Mouse (Mus musculus) telencephalon, adult 2 months (tissue): Measurements from ENCODE around the gene Shtn1.

ENCODE experiments used
- DNase-seq: peaks from one replicate; pipeline ENCODE4 v3.0.0-alpha.2; 2011; ENCODE audit warnings: low read depth, low spot score

Gene Shtn1

DNA sequence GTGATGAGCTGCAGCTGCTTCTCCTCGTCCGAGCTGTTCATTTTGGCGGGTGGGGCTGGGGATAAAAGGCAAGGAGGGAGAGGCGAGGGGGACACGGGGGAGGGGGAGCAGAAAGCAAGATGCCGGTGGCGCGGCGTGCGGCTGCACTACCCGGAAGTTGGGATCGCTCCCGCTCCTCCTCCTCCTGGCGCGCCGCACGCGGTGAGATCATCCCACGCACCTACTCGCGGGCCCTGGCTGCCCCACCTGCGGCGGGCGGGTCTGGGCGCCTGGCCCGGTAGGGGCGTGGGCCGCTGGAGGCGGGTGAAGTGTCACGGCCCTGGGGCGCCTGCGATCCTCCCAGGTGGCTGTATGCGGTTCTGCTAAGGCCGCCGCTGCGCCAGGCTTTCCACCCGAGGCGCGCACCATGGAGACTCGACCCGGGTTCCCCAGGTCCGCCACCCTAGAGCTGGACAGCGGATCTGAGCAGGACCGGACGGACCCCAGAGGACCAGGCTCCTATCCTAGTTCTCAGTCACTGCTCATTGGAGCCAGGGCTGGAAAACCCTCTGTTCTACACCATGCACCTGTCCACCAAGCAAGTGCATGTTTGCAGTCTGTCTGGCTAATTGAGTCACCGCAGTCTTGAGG, at the start of gene Shtn1:
Gene Shtn1 (minus strand): TSS at position 629 of the 630 bp plus-strand sequence.
- DNase-seq: no peak

DNA sequence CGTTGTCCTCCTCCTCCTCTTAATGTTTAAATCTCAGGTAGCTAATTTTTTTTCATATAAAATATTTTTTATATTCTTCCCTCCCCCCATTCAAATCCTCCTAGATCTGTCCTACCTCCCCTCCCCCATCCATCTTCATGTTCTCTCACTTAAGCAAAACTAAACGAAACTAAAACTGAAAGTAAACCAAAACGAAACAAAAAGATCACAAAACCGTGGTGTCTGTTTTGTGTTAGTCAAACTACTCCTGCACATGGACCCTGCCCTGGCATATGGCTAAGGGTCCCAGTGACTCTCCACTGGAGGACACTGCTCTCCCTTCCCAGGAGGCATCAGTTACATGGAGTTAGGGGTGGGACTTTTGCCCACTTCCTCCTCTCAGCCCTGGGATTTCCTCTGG, 38.3 kb upstream of the Shtn1 start:
- no peak for DNase-seq

DNA sequence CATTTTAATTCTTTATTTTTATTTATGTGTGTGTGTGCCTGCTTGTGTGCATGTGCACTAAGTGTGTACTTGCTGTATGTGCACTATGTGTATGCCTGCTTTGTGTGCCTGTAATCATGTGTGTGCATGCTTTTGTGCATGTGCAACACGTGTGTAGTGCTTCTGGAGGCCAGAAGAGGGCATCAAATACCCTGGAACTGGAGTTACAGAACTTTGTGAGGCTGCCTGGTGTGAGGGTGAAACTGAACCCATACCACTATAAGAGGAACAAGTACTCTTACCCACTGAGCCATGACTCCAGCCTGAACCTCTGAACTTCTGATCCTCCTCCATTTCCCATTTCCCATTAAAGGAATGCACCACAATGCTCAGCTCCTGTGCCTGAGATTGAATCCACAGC, 34.0 kb upstream of the Shtn1 start:
- no peak for DNase-seq

DNA sequence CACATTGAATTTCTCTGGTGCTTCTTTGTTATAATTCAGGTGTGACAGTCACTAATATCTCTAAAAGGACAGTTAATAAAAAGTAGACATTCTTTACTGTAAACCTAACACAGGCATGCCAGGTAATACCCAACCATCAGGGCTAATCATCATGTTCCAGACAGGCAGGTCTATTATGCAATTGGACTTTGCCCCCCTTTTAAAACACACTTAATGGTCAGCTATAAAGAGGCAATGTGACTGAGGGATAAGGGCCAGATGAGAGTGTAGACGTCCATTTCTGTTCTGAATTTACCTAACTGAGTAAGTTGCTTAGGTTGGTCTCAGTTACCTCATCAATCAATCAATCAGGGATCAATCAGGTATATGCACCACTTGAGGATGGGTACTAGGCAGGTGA, 22.4 kb upstream of the Shtn1 start:
- DNase-seq: no peak

DNA sequence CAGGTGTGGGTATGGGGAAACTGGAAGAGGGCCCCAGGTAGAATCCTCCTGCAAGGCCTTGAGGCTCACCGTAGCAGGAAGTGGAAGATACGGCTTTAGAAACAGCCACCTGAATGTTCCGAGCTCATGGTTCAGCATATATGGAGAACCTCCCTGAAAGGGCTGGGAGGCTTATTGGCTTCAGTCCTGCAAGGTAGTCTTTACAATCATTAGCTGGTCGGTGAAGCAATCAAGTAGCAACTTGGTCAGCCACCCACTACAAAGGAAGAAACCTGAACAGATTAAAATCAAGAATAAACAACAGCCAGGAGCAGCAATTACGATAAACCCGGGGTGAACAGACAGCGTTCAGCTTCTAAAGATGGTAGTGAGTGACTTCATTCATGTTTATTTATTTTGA, 16.4 kb upstream of the Shtn1 start:
- DNase-seq: no peak

DNA sequence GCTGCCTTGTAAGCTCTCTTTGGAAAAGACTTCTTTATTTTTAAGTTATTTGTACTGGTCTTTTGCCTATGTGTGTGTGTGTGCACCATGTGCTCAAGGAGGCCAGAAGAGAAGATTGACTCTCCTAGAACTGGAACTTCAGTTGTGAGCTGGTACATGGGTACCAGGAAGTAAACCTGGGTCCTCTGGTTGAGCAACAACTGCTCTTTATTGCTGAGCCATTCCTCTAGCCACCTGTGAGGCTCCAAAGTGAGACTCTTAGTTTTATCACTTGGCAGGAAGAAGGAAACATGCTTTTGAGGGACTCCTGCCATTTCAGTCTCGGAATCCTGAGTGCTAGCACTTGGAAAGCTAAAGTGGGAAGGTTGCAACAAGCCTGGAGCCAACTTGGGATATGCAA, 14.4 kb upstream of the Shtn1 start:
- no peak for DNase-seq

DNA sequence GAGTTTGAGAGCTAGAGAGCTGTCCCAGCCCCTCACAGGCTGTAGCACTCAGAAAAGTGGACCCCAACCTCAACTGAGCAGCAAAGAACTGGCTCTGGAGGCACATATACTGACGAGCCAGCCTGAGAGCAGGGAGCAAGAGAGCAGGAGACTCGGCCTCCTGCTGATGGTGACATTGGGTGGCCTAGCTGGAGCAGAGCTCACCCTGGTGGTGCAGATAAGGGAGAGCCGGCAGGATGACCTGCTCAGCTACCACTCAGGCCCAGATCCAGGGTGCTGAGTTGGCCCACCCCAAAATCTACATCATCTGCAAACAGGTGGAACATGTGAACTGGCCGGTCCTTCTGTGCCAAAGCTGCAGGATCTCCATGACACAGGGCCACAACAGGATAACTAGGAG, 8.4 kb upstream of the Shtn1 start:
- DNase-seq: no peak

DNA sequence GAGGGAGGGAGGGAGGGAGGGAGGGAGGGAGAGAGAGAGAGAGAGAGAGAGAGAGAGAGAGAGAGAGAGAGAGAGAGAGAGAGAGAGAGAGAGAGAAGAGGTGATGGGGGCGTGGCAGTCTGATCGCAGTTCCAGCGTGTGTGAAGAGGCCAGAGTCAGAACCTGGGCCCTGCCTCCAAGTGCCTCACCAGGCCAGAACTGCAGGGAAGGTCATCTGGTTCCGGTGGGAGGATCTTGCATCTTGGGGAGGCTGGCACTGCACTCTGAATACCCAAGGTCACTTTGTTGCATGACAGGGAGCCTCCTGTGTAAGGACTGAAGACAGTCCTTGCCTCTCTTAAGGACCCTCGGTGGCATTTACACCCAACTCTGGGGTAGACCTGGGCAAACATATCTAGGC, 231 bp upstream of the Shtn1 start:
- no peak for DNase-seq

DNA sequence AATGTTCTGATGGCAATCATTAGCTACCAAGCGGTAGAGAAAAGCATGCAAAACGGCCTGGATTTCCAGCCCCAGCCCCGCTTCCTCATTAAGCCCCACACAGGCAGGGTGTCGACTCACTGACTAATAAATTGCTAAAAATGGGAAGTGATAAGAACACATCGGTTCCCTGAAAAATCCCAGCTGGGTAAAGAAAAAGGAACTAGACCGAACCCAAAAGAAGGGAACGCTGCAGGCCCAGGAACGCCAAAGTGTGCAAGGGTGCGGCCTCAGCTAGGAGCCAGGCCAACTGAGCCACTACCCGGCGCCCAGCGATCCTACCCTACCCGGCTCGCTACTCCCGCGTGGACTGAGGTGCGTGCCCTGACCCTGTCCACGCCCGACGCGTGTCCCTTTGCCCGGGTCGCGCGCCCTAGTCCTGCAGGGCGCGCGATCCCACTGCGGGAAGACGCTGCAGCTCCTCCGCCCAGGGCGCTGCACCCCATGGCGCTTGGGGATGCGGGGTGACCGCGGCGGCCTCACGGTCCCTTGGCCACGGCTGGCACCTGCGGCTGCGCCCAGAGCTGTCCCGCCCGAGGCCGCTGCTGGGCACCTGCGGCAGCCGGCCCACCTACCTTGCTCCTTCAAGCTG, 944 bp downstream of the Shtn1 start:
- no peak for DNase-seq

DNA sequence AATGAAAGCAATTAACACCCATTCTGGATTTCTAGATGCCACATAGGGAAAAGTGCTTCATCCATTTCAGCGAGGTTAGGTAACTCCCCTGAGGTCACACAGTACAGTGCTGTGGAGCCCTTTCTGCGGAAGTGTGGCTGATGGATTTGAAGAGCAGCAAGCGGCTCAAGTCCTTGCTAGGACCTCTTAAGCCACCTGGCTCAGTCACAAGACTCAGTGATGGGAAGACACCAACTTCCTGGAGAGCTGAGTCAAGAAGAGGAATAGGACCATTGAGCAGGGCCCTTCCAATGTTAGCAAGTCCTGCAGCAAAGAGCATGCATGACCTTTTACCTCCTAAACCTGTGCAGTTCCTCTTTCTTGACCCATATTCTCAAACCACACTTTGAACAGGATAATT, 1.5 kb downstream of the Shtn1 start:
- DNase-seq: no peak

DNA sequence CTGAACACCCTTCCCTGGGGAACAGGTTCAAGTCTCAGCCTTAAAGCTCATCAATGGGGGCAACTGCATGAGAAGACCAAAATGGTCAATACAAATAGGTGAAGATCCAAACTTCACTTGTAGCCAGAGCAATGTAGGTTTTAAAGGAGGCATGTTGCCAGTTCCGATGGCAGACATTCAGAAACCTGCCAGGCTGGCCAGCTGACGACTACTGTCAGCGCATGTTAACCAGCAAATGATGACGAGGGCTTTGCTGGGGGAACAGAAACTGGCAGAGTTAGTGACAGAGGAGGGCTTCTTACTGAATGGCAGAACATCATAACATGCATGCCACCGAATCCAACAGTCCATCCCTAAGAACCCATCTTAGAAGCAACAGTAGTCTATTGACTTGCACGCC, 2.9 kb downstream of the Shtn1 start:
- no peak for DNase-seq

DNA sequence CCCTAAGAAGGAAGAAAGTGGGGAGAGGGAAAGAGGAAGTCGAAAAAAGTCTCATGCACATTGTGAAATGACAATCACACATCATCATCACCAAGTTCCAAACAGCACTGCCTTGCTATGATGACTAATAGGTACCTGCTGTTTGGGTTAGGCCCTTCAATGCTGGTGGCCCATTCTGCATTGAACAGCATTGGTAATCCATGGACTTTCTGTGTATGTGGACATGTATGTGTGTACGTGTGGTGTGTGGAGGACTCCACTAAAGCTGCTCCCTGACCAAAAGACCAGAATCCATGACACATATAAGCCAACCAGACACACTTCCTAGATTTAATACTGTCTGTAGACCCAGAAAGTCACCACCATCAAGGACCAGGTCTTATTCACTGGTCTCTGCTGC, 3.9 kb downstream of the Shtn1 start:
- no peak for DNase-seq

DNA sequence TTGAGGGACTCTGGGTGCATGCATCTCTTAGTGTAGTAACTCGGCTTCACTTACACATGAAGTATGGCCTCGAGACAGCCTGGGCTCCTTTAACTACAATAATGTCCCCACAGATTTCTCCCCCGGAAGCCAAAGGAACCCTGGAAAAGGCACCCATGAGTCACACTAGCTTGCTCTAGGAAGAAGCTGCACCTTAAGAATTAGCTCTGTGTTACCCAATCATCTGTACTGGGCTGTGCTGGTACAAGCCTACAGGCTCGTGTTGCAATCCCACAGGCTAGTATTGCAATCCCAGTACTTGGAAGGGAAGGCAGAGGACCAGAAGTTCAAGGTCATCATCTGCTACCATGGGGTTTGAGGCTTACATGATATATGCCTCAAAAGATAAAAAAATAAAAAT, 4.5 kb downstream of the Shtn1 start:
- no peak for DNase-seq

DNA sequence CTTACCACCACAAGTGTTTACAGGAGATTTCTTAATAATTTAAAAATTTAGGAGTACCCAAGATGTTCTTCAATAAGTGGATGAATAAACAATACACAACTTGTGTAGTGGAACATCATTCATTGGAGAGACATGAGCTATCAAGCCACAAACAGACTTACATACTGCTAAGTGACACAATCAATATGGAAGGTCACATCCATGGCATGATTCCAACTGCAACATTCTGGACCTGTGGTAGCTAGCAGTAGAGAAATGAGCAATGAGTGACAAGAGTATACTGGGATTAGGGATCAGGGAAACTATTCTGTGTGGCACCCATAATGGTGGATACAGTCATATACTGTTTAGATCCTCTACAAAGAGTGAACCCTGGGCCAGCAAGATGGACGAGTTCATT, 8.2 kb downstream of the Shtn1 start:
- DNase-seq: no peak

DNA sequence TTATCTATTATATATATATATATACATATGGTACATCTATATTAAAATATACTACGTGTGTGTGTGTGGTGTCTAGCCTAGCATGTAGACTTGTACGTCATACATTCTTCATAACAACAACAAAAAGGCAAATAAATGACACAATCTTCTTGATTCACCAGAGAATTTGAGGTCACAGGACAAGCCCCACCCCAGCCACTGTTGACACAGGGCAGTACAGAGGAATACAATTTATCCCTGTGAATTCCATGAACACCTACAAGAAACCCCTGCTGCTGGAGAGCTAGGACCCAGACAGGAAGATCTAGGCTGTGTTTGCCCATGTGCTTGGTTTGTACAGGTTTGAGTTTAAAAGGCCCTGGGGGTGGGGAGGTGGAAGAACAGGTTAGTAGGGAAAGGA, 9.2 kb downstream of the Shtn1 start:
- DNase-seq: no peak

DNA sequence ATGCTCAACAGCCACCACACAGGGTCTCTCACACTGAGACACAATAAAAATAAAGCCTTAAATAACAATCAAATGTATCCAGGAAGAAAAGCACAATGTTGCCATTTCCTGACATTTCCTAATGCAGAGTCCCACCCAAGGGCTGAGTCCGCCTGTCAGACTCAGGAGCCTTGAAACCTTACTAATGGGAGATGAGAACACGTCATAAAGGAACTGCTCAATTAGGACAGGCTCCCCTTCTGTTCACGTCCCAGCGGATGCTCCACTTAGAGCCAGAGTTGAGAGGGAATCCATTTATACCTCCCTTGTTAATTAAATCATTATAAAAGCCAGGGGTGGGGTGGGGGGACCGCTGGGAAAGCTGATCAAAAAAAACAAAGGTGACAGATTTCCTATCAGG, 9.8 kb downstream of the Shtn1 start:
- no peak for DNase-seq

DNA sequence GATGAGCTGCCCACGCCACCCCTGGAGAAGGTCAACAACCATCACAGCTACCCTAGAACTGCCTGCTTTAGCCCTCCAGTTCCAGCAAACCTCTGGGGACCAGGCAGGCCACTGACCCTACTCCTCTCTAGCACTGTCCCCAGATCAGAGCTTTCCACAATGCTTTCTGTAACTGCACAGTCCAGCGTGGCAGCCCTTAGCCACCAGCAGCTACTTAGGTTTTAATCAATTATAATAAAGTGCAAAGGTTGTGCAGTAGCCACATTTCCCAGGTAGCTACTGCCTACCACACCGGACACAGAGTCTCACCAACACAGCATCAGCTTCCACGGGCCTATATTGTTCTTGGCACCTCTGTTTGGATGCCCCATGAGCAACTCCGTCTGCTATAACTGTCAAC, 11.3 kb downstream of the Shtn1 start:
- DNase-seq: no peak

DNA sequence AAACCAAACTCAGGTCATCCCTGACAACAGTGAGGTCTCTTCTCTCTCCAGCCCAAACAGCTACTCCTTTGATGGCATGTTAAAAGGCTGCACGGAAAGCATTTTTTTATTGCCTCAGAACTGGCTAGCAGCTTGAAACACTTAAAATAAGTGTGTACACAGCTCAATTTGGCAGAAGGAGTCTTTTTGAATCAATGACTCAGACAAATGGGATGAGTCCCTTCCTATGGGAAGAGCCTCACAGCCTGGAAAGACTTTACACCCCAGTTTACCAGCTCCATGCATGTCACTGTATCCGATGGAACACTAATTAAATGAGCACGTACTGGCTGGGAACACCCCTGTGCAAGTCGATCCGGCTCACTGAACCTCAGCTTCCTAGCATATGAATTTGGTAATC, 12.3 kb downstream of the Shtn1 start:
- DNase-seq: no peak

DNA sequence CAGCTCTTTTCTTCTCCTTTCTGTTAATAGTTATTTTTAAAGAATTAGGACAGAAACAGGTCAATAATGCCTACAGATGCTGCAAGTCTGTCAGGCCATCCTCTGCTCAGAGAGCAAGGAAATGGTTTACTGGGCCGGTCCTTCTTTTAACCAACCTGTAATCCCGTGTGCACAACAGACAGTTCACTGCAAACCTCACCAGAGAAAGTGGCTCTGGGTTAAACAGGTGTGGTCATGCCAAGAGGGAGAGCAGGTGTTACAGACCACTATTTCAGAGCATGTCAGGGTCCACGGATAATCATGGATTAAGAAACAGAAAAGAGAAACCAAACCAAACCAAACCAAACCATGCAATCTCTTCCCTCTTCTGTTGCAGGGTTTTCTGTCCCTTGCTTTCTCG, 17.8 kb downstream of the Shtn1 start:
- no peak for DNase-seq

DNA sequence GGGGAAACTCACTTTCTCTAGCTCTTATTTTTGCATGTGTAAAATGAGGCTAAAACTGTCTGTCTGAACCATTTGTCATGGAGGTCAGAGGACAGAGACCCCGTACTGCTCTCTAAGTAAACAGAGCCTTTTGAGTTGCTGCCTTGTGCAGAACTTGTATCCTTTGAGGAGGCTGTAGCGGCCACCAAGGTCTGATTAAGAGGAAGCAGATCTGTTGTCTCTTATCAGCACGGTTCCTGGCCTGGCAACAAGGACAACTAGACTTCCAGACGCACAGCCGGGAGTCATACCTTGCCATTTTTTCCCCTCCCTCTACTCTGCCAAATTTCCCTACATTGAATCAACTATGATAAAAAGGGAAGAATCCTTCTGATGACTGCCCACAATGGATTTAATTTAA, 18.5 kb downstream of the Shtn1 start:
- no peak for DNase-seq

DNA sequence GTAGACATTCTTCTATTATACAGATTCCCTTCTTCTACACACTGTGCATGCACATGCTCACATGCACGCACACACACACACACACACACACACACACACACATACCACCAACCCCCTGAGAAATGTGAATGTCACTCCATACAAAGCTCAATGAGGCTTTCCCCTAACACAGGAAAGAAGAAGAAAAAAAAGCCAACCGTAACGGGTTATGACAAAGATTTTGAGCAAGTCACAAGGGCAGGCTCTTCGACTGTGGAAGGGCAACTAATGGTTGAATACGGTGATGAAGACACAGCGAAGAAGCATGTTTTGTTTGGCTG, 21.3 kb downstream of the Shtn1 start:
- no peak for DNase-seq

DNA sequence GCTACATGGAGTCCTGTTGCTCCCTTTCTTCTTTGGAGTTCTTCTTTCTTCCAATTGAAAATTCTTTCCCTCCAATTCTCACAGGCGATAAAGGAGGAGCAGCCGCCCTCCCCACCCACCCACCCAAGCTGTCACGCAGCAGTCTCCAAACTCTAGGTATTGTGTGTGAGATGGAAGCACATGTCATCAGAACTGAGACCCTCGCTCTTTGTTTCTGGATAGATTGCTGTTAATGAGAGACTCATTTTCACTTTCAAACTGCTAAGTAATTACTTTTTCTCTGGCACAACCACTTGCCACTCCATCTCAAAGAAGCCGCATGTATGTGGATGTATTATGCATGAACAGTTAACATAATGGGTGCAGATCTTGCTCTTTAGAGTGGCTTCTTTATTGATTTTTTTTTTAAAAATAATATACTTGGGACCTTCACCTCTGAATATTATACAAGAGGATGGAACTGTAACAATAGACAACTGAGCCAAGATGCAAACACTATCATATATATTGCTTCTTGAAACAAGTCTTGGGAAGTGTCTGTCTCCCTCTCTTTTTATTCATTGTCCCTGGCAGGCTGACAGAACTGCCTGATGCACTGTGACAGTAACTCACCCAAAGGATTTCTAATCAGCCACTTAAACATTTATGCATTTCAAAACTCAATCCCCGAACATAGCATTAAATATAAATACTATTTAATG, 21.8 kb downstream of the Shtn1 start:
- DNase-seq: no peak

DNA sequence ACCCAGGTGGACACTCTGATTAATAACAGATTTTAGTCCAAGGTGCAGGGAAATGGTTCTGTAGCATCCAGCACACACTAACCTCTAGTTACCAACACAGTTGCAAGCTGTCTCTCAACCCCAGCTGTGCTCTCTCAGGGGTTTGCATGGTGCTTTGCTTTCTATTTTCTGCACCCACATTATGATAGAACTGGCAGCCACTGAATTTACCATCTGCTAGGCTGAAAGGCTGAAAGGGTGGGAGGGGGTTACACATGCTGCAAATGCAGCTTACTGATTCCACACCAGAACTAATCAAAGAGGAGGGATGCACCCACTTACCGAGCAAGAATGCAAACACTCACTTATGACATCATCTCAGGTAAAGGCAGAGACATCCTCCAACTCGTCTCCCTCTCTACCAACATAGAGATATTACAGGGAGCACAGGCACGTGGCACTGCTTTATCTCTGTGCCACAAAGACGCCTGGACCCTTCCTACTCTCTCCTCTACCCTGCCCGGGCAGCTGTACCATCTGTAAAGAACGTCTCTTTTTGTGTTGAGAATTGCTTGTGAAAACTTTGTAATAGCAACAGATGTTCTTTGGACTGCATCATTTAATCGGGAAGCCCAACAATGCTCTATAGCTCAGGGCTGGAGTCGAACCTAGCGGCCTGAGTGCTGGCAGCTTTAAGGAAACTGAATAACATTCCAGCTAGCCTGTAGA, 23.0 kb downstream of the Shtn1 start:
- DNase-seq: no peak
